Mouse (Mus musculus): ENCODE measurements around the gene Olfr1413.

DNA sequence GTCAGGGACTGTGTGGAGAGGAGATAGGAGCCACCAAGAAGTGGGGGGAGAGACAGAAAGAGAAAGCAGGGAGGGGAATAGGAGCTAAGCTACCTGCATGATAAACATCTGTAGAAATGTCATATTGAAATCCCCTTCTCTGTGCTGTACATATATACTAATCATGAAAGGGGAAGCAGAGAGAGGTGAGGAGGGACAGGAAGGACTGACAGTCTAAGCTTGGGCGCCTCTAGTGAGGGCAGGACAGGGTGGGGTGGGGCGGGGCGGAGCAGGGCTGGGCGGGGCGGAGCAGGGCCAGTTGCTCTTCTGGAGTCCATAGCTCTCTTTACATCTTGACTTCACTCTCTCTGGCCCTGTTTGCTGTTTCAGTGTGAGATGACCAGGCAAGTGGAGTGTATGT lies 34.1 kb upstream of the Olfr1413 start:
- TF ChIP-seq CTCF (IDR thresholded peaks at IDR 0.05; ENCODE audit: low read depth, low read length): no peak
- TF ChIP-seq POLR2A (IDR thresholded peaks at IDR 0.05; ENCODE audit: extremely low read depth, insufficient read depth, low read length): no peak
